Mouse (Mus musculus) T-helper 17 cell (primary cell): Measurements from ENCODE around the gene Gng7.
"Not testable (repeated sequence)": the region's sequence is repeated elsewhere in the genome, so short reads cannot be mapped to it uniquely, and the experiment has no call there.

Experiments
- in situ Hi-C, 2 experiments: fragments of 300-600 bp; cut with MboI, MseI; formaldehyde crosslinking; loops; 1 replicate in 1 of 2; 2 replicates in 1 of 2; pipeline ENCODE4 v1.15.1; 2025; ENCODE audit warnings: high pct_unique_total_duplicates in 2 of 2

Gene Gng7

DNA sequence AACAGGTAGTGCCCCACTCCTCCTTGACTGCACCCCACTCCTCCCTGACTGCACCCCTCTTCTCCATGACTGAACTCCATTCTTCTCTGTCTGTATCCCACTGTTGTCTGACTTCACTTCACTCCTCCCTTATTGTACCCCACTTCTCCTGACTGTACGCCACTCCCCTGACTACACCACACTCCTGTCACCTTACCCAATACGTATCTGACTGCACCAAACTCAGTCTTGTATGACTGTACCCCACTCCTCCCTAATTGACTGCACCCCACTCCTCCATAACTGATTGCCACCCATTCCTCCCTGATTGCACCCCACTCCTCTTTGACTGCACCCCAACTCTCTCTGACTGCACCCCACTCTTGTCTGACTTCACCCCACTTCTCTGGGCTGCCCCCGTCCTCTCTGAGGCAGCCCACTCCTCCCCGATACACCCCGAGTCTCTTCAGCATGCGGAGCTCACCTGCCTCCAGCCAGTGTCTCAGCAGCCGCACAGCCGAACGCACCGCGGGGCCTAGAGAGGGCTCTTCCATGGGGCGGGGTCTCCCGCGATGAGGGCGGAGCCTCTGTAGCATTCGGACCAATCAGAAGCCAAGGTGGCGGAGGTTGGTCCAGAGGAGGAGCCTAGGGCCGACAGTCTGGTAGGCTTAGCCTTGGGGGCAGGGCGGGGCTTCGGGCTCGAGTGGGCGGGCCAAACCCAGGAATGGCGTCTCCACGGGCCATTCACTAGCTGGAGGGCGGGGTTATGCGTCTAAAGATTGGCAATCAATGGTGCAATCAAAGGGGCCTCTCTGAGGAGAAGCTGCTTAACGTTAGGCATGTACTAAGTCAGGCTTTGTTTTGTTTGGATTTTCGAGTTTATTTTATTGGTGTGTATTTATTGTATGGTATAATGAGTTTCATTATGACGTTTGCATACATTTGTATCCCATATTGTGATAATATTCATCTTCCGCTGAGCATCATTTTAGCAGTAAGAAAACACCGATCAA lies at the start of gene Gng7:
Gene Gng7, minus strand, starts transcription at position 553 of the 992 bp plus-strand sequence.
- in situ Hi-C loops: loop anchor here in 1 of 2 experiments (5.0 kb wide), 1 partner anchor 73 kb away; no protein-coding TSS in a partner anchor

DNA sequence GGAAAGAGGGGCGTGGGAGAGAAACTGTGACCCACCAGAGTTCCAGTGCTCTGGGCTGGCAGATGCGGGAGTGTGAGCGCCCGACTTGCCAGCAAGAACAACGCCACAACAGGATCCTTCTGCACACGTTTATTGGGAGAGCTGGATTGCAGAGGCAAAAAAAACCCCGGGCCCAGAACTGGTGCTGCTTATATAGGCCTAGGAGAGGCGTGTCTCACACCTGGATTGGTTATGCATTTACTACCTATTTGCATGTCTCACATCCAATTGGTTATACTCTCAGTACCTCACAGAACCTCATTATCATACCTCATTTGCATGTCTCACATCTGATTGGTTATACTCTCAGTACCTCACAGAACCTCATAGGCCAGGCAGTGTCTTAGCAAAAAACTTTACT lies 49.8 kb upstream of the Gng7 start:
- in situ Hi-C loops: not testable (repeated sequence)

DNA sequence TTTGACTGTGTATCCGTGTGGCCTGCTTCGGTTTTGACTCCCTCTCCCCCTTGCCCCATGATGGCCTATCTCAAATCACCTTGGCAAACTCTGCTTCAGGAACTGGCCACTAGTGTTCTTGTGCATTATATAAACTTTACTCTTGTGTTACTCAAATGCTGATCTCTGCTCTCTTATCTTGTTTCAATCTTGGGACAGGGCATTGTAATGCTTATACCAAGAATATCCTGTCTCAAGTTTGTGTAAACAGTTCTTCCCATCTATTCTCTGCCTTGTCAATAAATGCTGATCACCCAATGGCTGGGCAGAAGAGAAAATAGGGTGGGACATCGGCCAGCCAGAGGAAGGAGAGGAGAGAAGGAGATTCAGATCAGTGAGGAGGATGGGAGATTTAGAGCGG lies 48.0 kb upstream of the Gng7 start:
- in situ Hi-C loops: no loop called here

DNA sequence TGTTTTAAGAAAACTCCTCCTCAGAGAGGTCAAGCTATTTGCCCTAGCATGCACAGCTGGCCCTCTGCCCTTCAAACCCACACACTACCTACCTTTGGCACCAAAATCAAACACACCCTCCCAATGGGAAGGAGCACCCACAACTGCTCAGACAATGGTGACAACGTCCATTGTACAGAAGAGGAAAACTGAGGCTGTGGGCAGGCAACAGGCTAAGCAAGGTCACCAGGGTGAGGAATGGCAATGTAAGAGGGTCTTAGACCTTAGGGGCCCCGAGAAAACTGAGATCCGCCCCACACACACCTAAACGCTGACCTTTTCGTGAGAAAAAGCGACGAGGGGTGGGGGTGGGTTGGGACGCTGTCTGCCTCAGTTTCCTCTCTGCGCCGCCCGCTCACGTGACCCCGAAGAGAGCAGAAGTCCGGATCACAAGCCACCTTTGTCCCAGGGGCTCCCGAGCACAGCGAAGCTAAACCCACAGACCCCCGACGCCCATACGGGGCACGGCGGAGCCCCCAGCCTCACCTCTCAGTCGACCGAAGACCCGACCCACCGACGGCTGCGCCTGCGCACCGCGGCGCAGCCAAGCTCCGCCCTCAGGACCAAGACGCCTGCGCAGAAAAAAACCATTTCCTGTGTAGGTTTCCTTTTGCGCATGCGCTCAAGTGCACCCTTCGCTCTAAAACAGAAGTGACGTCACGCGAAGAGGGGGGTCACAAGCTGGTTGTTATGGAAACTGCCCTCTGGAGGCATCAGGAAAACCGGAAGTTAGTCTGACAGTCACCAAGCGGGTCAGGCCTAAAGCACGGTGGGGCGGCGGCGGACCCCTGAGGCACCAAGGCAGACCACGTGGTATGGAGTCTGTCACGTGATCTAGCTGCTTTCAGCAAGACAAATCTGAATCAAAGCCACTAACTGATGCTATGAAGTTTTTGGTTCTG lies 45.1 kb upstream of the Gng7 start, which contains the start of gene Sgta:
Gene Sgta, minus strand, starts transcription at position 579 of the 941 bp plus-strand sequence.
- in situ Hi-C loops: no loop called here

DNA sequence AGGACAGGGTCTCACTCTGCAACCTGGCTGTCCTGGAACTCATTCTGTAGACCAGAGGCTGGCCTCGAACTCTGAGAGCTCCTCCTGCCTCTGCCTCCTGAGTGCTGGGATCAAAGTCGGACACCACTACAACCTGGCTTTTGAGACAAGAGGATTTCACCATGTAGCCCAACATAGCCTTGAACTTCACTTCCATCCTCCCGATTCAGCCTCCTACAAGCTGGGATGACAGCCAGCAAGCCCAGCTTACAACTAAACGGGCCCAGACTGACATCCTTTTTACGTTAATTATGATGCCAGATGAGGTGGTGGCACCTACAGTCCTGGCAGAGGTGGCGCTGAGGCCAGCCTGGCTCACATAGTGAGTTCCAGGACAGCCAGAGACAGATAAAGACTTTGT lies 44.2 kb upstream of the Gng7 start:
- in situ Hi-C loops: no loop called here

DNA sequence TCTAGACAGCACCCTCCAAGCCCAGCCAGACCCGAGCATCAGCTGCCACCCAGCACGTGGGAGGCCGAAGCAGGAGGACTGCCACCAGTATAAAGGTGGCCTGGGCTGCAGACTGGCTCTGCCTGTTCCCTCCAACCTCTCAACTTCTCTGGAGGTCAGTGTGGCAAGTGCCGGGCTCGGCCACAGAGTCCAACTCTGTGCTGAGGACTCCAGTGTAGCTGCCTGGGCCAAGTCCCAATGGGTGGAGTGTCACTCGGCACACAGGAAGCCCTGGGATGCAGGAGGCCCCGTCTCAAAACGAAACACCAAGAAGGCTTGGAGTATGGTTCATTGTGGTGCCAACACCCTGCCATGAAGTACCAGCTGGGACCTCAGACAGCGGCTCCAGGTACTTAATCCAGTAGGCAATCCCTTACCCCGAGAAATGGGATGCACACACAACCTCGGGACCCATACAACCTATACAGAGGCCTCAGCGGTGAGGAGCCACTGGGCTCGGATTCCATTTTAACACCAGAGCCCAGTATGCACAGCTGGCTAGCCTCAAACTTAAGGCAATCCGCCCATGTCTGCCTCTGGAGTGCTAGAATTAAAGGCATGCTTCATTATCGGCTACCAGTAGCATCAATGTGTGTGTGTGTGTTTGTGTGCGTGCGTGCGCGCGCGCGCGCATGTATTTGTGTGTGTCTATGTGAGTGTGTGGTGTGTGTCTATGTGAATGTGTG lies 42.8 kb upstream of the Gng7 start:
- in situ Hi-C loops: no loop called here

DNA sequence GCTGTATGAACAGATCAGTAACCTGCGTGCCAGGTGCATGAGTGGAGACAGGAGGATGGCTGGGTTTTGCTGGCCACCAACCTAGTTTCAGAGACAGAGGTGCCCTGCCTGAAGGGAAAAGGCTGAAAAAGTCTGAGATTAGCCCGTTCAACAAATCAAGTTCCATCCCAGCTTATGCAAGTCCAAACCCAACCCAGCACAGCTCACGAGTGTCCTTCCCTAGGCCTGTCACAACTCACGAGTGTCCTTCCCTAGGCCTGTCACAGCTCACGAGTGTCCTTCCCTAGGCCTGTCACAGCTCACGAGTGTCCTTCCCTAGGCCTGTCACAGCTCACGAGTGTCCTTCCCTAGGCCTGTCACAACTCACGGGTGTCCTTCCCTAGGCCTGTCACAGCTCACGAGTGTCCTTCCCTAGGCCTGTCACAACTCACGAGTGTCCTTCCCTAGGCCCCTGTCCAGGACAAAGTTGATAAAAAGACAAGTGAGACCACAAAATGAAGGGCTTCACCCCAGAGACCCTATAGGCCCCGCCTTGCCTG lies 41.1 kb upstream of the Gng7 start:
- in situ Hi-C loops: not testable (repeated sequence)

DNA sequence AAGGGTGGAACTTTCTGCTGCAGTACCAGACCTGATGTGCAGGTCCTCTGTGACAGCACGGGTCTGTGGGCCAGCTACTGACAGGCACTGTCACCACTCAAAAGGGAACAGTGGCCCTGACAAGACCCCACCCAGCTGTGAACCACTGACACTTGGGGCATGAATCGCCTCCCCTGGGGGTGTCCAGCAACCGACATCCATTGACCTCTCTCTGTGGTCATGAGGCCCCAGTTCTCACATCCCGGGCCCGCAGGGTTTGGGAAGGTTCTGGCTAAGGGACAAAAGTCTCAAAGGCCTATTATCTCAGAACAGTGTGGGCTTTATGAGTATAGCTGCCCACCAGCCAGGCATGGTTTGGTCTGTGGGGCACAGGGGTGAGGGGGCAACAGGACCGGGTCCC lies 40.4 kb upstream of the Gng7 start:
- in situ Hi-C loops: no loop called here

DNA sequence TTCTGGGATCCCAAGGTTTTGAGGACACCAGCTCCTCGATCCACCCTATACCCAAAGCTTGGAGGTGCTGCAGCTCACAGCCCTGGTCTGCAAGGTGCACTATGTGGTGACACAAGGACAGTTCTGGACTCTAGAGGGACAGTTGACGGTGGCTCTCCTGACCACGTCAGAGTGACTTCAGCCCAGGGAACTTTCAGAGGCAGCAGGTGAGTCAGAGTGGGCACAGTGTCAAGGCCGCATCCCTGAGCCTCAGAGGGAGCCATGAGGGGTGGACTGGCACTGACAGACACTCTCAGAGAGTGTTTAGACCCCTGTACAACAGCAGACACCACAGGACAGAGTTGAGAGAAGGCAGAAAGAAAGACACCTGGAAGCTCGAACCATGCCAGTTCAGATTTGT lies 37.8 kb upstream of the Gng7 start:
- in situ Hi-C loops: no loop called here

DNA sequence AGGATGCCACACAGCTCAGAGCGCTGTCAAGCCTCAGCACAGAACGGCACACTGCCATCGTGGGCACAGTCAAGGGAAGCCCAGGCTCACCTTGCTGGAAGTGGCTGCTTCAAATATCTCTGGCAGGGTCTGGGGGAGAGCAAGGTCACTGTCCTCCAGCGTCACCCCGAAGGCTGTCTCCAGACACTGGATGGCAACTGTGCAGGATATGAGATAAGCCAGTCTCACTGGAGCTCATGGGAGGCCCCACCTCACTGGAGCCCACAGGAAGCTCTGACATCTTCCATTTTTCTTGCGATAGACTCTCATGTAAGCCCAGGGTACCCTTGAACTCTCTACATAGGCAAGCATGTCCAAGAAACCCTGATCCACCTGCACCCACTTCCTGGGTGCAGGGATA lies 36.4 kb upstream of the Gng7 start:
- in situ Hi-C loops: no loop called here

DNA sequence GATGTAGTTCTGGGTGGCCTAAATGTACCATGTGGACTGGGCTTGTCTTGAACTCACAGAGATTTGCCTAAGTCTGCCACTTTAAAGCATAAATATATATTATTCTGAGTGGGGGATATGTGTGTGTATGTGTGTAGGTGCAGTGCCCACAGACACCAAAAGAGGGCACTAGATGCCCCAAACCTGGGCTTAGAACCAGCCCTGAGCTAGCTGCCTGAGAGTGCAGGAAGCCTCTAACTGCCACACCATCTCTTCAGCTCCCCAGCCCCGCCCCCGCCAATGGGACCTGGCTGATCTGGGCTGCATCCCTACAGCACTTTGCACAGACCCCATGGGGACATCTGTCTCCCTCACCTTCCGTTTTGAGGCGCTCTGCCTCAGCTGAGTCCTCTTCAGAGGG lies 35.9 kb upstream of the Gng7 start:
- in situ Hi-C loops: no loop called here

DNA sequence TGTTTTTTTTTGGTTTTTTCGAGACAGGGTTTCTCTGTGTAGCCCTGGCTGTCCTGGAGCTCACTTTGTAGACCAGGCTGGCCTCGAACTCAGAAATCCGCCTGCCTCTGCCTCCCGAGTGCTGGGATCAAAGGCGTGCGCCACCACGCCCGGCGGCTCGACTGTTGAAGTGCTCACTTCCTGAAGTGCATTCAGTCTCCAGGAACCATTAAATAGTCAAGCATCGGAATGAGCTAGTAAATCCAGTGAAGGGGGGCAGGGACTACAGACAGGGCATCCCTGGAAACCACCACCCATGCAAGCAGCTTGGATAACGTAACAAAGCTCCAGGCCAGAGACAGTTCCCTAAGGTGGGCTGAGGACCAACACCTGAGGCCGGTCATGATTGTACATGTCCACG lies 30.5 kb upstream of the Gng7 start:
- in situ Hi-C loops: not testable (repeated sequence)

DNA sequence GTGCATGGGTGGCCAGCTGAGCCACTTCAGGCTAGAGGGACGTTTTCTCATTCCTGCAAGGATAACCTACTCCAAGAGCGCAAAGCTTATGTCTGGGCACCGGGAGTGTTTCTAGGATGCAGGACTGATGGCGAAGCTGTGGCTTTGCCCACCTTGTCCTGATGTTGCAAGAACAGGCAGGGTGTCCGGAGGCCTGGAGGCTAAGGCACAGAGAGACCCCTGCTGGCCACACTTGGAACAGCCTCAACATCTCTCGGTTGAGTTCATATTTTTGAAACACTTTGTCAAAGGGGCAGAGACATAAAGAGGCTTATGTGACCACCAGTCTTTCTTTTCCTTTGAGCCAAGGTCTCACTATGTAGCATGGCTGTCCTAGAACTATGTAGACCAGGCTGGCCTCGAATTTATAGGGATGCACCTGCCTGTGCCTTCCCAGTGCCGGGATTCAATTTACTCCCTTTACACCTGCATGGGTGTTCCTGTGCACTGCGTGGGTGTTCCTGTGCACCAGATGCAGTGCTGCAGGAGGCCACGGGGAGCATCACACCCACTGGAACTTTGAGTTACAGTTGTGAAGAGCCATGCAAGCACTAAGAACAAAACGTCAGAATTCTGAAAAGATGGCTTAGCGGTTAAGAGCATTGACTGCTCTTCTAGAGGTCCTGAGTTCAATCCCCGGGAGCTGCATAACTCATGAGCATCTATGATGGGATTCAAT lies 26.9 kb upstream of the Gng7 start:
- in situ Hi-C loops: no loop called here

DNA sequence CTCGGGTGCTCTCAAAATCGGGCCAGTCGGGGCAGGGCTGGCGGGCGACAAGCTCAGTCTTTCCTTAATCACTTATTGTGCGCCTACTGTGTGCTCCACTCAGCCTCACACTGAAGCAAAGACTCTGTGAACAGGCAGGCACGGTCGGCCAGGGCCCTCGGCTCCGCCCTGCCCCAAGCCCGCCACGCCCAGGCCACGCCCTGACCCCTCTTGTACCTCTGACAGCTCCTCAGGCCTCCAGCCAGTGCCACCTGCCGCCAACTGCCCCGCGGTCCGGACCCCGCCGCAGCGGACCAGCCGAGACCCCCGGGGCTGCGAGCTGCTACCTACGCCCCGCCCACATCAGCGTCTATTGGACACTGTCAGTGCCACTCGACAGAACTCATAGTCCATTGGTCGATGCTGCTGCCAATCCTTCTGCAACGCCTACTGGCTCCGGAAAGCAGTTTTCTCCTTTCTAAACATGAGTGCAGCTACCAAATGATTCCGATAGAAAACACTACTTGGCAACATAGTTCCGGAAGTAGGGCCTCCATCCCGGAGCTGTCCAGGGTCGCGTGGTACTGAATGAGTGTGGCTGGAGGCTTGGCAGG lies 22.3 kb upstream of the Gng7 start, which contains the start of gene Slc39a3:
Gene Slc39a3, minus strand, starts transcription at position 439 of the 593 bp plus-strand sequence.
- in situ Hi-C loops: no loop called here

DNA sequence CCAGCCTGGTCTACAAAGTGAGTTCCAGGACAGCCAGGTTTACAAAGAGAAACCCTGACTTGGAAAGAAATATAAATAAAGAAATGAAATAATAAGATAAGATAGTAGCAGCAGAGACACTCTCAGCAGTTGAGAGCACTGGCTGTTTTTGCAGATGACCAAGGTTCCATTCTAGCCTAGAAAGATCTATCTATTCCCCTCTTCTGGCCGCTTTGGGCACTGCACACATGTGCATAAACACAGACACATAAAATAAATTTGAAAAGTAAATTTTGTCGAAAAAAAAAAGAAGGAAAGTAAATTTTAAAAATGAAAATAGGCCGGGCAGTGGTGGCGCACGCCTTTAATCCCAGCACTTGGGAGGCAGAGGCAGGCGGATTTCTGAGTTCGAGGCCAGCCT lies 21.5 kb upstream of the Gng7 start:
- in situ Hi-C loops: no loop called here

DNA sequence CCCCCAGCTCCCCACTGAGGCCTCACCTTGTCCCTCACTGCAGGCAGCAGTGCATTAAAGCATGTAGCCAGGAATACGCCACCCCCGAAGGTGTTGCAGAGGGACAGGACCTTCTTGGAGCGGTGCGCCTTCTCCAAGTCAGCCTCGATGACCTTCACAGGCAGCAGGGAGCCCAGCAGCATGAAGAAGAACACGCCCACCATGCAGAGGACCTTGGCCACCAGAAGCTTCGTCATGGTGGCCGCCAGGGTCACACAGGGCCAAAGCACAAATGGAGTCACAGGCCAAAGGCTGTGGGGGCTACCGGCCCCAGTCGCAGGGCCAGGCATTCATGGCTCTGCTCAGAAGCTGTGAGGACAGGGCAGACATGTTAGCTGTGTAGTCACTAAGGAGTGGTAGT lies 18.8 kb upstream of the Gng7 start:
- in situ Hi-C loops: no loop called here

DNA sequence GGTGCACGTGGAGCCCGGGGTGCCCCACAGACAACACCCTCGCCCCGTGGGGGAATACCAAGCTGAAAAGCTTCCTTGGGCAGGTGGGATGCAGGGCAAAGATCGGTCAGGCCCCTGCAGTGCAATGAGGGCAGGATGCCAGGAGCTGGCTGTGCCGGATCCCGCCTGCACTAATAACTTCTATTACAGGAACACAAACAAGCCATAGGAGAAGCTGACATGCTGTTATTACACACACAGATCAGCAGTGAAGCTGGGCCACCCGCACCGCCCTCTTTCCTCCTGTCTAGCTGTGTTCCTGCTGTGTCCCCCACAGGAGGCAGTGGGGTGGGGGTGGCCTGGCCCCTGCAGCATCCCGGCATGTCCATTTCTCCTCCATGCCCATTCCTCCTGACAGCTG lies 14.3 kb upstream of the Gng7 start:
- in situ Hi-C loops: no loop called here

DNA sequence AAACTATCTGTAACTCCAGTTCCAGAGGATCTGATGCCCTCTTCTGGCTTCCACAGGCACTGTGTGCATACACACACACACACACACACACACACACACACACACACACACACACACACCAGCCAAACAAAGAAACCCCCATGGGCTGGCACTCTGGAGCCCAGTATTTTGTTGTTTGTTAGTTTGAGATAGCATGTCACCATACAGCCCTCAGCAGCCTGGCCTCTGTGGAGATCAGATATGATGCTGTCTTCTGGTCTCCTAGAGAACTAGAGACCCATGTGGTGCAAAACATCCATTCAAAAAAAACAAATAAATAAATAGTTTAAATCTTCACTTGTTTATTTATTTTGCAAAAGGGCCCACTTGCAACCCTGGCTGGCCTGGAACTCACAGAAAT lies 13.5 kb upstream of the Gng7 start:
- in situ Hi-C loops: no loop called here

DNA sequence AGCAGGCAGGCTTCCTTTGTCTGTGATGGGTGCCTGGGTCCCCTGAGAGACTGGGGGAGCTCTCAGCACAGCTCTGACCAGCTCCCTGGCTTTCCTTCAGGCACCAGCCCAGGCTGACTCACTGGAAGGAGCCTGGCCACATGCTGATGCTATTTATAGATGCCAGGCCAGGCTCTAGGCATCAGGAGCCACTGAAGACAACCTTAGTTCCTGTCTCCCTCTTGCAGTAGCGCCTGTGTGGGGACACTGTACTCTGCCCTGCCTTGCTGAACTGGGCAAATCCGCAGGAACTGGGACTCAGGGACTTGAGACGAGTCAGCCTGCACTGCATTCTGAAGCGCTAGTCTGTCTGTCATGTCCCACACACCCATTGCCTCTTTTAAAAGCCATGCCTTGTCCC lies 12.6 kb upstream of the Gng7 start:
- in situ Hi-C loops: no loop called here

DNA sequence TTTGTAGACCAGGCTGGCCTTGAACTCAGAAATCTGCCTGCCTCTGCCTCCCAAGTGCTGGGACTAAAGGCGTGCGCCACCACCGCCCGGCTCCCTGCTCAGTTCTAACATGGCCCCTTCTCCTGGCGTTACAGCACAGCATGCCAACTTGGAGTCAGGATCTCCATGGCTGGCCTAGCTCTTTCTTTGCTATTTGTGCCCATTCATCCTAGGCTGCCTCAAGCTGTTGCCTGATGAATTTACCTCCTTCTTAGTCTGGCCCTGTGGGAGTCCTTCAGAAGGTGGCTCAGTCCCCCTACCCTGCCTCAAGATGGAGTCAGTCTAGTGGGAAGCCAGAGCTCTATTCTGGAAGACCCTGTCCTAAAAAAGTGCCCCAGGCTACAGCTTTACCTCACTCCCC lies 12.1 kb upstream of the Gng7 start:
- in situ Hi-C loops: no loop called here
